Mouse (Mus musculus) midbrain, postnatal 0 days (tissue): ENCODE results near the gene Ddhd1. TPM values are rescaled to one million over a fixed set of nuclear protein-coding genes. Genes with fewer than 3 reads are reported as not detected.

Source experiments
- ATAC-seq: fragments of 200-750 bp; cut with Nextera tagmentation; 2 replicates; pipeline ENCODE4 v1.8.0; 2017; ENCODE audit warnings: moderate number of reproducible peaks, mild to moderate bottlenecking, moderate TSS enrichment, moderate library complexity; ENCODE audit not compliant: low FRiP score
- DNase-seq: peaks from one replicate; pipeline ENCODE4 v3.0.0-alpha.2; 2015; ENCODE audit warnings: low spot score
- H3K27ac ChIP-seq: fragments of 300-500 bp; sonication (generic); 2 replicates; pipeline ENCODE4 v1.5.1; 2014; ENCODE audit warnings: low read depth, mild to moderate bottlenecking, low read length, mixed read lengths
- H3K27me3 ChIP-seq: fragments of 300-500 bp; sonication (generic); 2 replicates; pipeline ENCODE4 v1.6.1; 2014; ENCODE audit warnings: low read length, control low read depth, mixed read lengths; ENCODE audit not compliant: insufficient read depth
- H3K36me3 ChIP-seq: fragments of 300-500 bp; sonication (generic); 2 replicates; pipeline ENCODE4 v1.6.1; 2014; ENCODE audit warnings: low read length, control low read depth, mixed read lengths; ENCODE audit not compliant: insufficient read depth
- H3K4me1 ChIP-seq: fragments of 300-500 bp; sonication (generic); 2 replicates; pipeline ENCODE4 v1.6.1; 2014; ENCODE audit warnings: mild to moderate bottlenecking, control low read depth, antibody characterized with exemption, low read length, mixed read lengths; ENCODE audit not compliant: insufficient read depth
- H3K4me2 ChIP-seq: fragments of 300-500 bp; sonication (generic); 2 replicates; pipeline ENCODE4 v1.6.1; 2014; ENCODE audit warnings: low read depth, mild to moderate bottlenecking, low read length, mixed read lengths; ENCODE audit not compliant: poor library complexity, severe bottlenecking
- H3K4me3 ChIP-seq: fragments of 300-500 bp; sonication (generic); 2 replicates; pipeline ENCODE4 v1.5.1; 2014; ENCODE audit warnings: low read depth, mild to moderate bottlenecking, low read length, moderate library complexity
- H3K9ac ChIP-seq: fragments of 300-500 bp; sonication (generic); replicated peaks from 2 replicates; pipeline ENCODE4 v1.6.1; 2014; ENCODE audit warnings: mild to moderate bottlenecking, low read length, moderate library complexity, mixed read lengths; ENCODE audit not compliant: poor library complexity, severe bottlenecking
- H3K9me3 ChIP-seq: fragments of 300-500 bp; sonication (generic); 2 replicates; pipeline ENCODE4 v1.6.1; 2016; ENCODE audit warnings: low read length, control low read depth
- CTCF ChIP-seq: IDR thresholded peaks from 2 replicates; pipeline ENCODE4 v1.5.1; 2016; ENCODE audit warnings: antibody characterized with exemption, mild to moderate bottlenecking
- WGBS: fragments of 180-500 bp; shearing (Covaris S2); extraction: QIAGEN DNeasy Blood & Tissue Kit; methylation state at CpG from one replicate; pipeline ENCODE4 v1.1.7; 2014; 5-methylcytosine and 5-hydroxymethylcytosine counted together
- polyA plus RNA-seq: library from polyadenylated mRNA; unstranded; fragments of >200 nt; fragmentation: Nextera tagmentation; extraction: Ambion mirVana; gene quantifications from 2 replicates; pipeline ENCODE4 v1.2.1, GENCODE M21; 2015
- total RNA-seq: library from RNA; depleted of rRNA; stranded (reverse); fragments of >200 nt; gene quantifications from 2 replicates; pipeline ENCODE4 v1.2.3, GENCODE M21; 2014; rRNA removed

Ddhd1 gene
- total RNA-seq (60.2 and 61.3 TPM in 2 replicates), polyA plus RNA-seq (12.3 and 14.9 TPM in 2 replicates)

DNA sequence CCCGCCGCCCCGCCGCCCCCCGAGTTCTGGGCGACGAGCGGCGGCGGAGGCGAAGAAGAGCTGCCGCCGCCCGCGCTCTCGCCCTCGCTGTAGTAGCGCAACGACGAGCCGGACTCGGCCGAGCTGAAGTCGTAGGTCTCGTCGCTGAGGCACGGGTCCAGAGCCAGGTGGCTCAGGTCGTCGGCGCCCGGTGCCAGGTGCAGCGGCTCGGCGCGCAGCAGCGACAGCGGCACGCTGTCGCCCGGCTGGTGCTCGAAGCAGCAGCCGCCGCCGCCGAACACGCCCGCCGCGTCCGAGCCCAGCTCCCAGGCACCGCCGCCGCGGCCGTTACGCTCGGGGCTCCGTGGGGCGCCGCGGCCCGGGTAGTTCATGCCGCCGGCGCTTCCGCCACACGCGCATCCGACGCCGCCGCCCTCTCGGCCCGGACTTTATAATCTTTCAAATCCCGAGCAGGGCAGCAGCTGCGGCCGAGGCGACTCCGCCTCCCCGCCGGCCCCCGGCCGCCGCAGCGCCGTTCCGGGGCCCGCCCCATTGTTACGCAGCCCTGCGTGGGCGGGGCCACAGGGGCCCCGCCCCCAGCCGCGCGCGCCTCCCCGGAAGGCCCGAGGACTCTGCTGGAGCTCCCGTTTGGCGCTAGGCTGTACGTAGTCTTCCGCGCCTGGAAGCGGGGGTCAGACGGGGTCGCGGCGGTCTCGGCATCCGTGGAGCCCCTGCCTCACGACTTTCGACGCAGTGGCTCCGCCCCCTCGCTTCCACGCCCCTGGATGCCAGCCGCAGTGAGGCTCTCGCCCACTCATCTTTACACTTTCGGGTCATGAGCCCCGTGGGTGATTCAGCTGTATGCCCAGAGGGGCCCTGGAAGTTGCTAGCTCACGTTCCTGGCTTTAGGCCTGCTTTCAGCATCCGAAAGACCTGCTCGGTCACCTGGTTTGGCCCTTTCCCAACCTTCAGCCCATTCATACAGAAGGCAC, at the start of gene Ddhd1:
Gene Ddhd1 (minus strand): TSS at position 503 of the 971 bp plus-strand sequence.
- H3K9me3 ChIP-seq, result no peaks in the 10 kb centered on the region
- H3K4me2 ChIP-seq, result peak within 1 kb of the TSS; percentile 78
- H3K27me3 ChIP-seq, result no peaks in the 10 kb centered on the region
- DNase-seq, result peak; percentile 91
- peaks cover 17% of the 10 kb centered on the region for H3K4me1 ChIP-seq
- peak; percentile 95 for ATAC-seq
- under 1% methylated on average over 93 of the region's 123 CpGs for WGBS
- H3K27ac ChIP-seq, result peak within 1 kb of the TSS; percentile 94
- peak within 1 kb of the TSS; percentile 96 for H3K4me3 ChIP-seq
- TF ChIP-seq CTCF, result no peak
- no peaks in the 10 kb centered on the region for H3K36me3 ChIP-seq
- H3K9ac ChIP-seq, result peak within 1 kb of the TSS; percentile 90

DNA sequence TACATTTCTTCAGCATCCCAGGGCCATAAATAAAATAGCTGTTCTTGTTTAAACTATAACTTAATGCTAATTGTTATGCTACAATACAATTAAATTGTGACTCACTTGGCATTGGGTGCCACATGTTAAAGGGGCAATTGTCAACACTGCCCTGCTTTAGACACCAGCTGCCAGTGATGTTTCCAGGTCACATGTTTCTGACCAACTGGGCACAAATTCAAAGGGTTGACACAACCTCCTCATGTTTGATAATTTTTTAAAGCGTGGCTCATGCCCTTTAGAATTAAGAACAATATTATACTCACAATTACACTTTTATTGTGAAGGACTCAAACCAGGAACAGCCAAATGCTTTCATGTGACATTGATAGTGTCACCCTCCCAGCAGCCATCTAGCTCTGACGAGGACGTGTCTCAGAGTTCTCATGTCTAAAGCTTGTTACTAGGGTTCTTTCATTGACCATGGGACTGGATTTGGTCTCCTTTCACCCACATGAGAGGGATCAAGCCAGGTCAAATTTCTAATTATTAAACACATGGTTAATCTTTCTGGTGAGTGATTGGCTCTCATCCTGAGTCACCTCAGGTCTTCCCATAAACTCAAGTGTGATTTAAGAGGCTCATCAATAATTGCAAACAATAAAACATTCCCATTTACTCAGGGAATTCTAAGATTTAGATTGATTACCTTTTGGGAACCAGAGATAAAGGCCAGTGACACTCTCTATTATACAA, 49.4 kb upstream of the Ddhd1 start:
- 76% methylated on average over 3 of the region's 3 CpGs for WGBS
- no peak overlapping the region for H3K4me3 ChIP-seq
- H3K27me3 ChIP-seq, result no peaks in the 10 kb centered on the region
- no peaks in the 10 kb centered on the region for H3K4me1 ChIP-seq
- no peak overlapping the region for H3K4me2 ChIP-seq
- H3K27ac ChIP-seq, result no peak overlapping the region
- no peak for ATAC-seq
- H3K36me3 ChIP-seq, result no peaks in the 10 kb centered on the region
- no peak for TF ChIP-seq CTCF
- no peak overlapping the region for H3K9ac ChIP-seq
- DNase-seq, result no peak
- no peaks in the 10 kb centered on the region for H3K9me3 ChIP-seq

DNA sequence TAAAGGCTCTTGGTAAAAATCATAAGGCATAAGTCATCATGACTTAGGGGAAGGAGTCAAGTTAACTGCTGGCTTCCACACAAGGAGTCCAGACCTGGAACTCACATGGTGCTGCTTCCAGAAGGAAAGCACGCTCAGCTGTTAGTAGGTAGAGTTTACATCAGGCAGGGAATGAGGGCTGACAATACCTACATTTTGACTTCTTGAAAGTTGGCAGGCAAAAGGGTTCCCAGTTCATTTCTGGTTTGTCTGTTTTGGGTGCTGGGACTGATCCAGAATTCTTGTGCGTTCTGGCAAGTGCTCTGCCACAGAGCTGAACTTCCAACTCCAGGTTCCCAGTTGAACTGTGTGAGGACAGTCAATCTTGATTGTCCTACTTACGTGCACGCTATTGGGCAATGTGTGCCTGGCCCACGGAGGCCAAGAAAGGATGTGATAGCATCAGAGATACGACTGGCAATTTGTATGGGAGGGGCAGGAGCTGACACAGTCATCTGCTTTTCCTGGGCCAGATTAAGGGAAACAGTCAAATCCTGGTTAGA, 42.2 kb upstream of the Ddhd1 start:
- H3K27ac ChIP-seq, result no peak overlapping the region
- H3K9me3 ChIP-seq, result no peaks in the 10 kb centered on the region
- H3K27me3 ChIP-seq, result no peaks in the 10 kb centered on the region
- TF ChIP-seq CTCF, result no peak
- no peak overlapping the region for H3K4me3 ChIP-seq
- ATAC-seq, result no peak
- no peak overlapping the region for H3K4me2 ChIP-seq
- 81% methylated on average over 6 of the region's 6 CpGs for WGBS
- H3K36me3 ChIP-seq, result no peaks in the 10 kb centered on the region
- H3K9ac ChIP-seq, result no peak overlapping the region
- no peak for DNase-seq
- H3K4me1 ChIP-seq, result no peaks in the 10 kb centered on the region

DNA sequence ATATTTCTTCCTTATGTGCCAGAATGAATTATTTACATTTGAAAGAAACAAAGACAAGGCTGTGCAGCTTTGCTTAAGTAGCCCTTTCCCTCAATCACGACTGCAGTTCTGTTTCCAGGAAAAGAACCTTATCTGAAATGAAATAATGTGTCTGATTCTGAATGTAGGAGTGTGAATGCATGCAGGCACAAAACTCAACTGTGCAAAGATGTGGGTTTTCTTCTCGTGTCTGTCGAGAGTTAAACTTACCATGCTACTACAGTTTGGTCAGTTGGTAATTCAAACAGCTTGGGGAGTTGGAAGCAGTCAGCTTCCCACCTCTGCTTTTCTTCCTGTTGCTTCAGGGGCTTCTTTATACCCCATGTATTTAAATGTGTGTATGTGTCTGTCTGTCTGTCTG, 40.9 kb upstream of the Ddhd1 start:
- Histone ChIP-seq H3K9ac (no peak overlapping the region), H3K4me3 (no peak overlapping the region), H3K27ac (no peak overlapping the region), H3K36me3 (no peaks in the 10 kb centered on the region), H3K4me1 (no peaks in the 10 kb centered on the region), H3K4me2 (no peak overlapping the region), H3K27me3 (no peaks in the 10 kb centered on the region), H3K9me3 (no peaks in the 10 kb centered on the region)
- ATAC-seq, result no peak
- TF ChIP-seq CTCF, result no peak
- DNase-seq, result no peak
- WGBS, result 65% methylated on average over 3 of the region's 3 CpGs

DNA sequence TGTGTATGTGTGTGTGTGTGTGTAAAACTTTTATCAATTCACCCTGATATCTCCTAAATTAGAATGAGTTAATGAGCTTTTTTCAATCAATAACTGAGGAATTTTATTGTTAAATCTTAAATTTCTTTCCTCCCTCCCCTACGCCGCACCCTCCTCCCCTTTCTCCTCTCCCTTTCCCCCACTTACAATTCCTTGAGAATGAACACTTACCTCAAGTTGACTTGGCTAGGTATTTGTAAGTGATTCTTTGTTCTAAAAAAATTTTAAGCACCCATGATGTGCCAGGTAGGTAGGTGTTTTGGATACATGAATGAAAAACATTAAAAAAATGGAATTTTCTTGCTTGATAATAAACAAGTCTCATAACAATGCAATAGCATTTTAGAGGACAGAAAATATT, 38.2 kb upstream of the Ddhd1 start:
- WGBS, result 97% methylated on average over 2 of the region's 2 CpGs
- no peak for ATAC-seq
- H3K4me3 ChIP-seq, result no peak overlapping the region

More for the DNA sequence above, 38.2 kb upstream of the Ddhd1 start:
- Histone ChIP-seq H3K27ac (no peak overlapping the region), H3K36me3 (no peaks in the 10 kb centered on the region), H3K9me3 (no peaks in the 10 kb centered on the region), H3K9ac (no peak overlapping the region), H3K4me1 (no peaks in the 10 kb centered on the region), H3K4me2 (no peak overlapping the region), H3K27me3 (no peaks in the 10 kb centered on the region)
- TF ChIP-seq CTCF, result no peak
- DNase-seq, result no peak
